ENCODE assay signal across 9 mouse cellular contexts in the genomic region with DNA sequence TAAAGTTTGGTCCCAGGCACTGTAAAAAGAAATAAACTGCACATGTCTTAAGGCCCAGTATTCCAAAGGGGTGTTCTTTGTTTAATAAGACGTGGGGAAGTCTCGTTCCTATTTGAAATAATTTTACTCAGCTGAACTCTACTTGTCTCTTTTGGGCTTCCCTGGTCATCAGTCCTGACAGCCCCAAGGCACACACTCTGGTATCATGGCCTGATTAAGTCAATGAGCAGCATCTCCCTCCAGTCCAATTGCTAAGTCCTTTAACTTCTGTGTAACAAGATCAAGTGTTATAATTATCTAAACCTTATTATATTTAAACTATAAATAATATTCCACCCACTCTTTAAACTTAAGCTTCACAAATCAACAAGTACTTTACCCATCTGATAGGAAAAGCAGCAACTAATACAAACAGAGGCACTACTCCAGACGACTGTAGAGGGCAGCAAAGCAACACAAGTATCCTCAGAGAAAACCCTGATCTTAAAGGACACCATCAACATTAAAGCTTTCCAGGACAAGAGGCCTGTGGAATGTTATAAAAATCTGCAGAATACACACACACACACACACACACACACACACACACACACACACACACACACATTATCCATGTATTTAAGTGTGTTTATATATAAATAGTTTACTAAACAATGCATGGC. TPM values are rescaled to one million over a fixed set of nuclear protein-coding genes. Genes with fewer than 3 reads are reported as not detected.
DNase-seq lines count a peak whose midpoint lies in the region; ATAC-seq lines count a peak whose summit lies in the region.
"Had no signal": no experiment of that assay in that cellular context is flagged by ENCODE, and none has a peak within 500 bp of the region (broad histone marks: within the 10 kb centered on the region; RNA-seq: fewer than 3 reads in every experiment).

No protein-coding gene starts in this region.

- H3K4me3 ChIP-seq in kidney, embryonic 14.5 days (ENCODE audit: low read length), result no peak overlapping the region
- H3K4me3 ChIP-seq: liver, embryonic 13.5 days had no signal

- no peaks in the 10 kb centered on the region for H3K27me3 ChIP-seq in kidney, embryonic 14.5 days (ENCODE audit: control insufficient read depth, insufficient read depth, low read length)
- H3K27me3 ChIP-seq: liver, embryonic 13.5 days had no signal

- H3K36me3 ChIP-seq in kidney, embryonic 14.5 days (ENCODE audit: control insufficient read depth, insufficient read depth, low read length), result no peaks in the 10 kb centered on the region
- H3K36me3 ChIP-seq: liver, embryonic 13.5 days had no signal

- WGBS in kidney, embryonic 14.5 days, result 57% methylated on average over 3 of the region's 3 CpGs

- no peak overlapping the region for H3K4me2 ChIP-seq in kidney, embryonic 14.5 days (replicated peaks; ENCODE audit: low read depth, low read length)
- H3K4me2 ChIP-seq: liver, embryonic 13.5 days had no signal

- peak; percentile 47 for DNase-seq in thymus, postnatal 0 days (ENCODE audit: low spot score)
- DNase-seq in thymus, postnatal 10 days (ENCODE audit: low spot score in 2 of 2), result no peak
- DNase-seq in cerebellum, adult 8-10 months, result peak; percentile 62
- peak; percentile 22 to 41 for DNase-seq in frontal cortex, postnatal 10 days (ENCODE audit: low spot score in 2 of 2)
- peak; percentile 77 for DNase-seq in lung, postnatal 10 days
- DNase-seq in skeletal muscle tissue, adult 2 months (ENCODE audit: low read depth, low spot score), result peak; percentile 23
- DNase-seq: liver, embryonic 13.5 days had no signal

- no peaks in the 10 kb centered on the region for H3K4me1 ChIP-seq in kidney, embryonic 14.5 days (ENCODE audit: control insufficient read depth, insufficient read depth, low read length)
- H3K4me1 ChIP-seq: liver, embryonic 13.5 days had no signal

- H3K9ac ChIP-seq in kidney, embryonic 14.5 days (ENCODE audit: low read depth, low read length), result no peak overlapping the region
- H3K9ac ChIP-seq: liver, embryonic 13.5 days had no signal

- ATAC-seq in kidney, embryonic 14.5 days (ENCODE audit: low FRiP score, low TSS enrichment), result peak; percentile 45; the same call in 1 of the 2 replicates
- ATAC-seq in erythroblast, adult 5-6 weeks (replicated peaks; ENCODE audit: low FRiP score, poor library complexity, severe bottlenecking), result no peak

- no peak overlapping the region for H3K27ac ChIP-seq in kidney, embryonic 14.5 days (ENCODE audit: low read depth, low read length)
- H3K27ac ChIP-seq: liver, embryonic 13.5 days had no signal

- no peaks in the 10 kb centered on the region for H3K9me3 ChIP-seq in kidney, embryonic 14.5 days (ENCODE audit: control insufficient read depth, low read length)
- H3K9me3 ChIP-seq: liver, embryonic 13.5 days had no signal

RNA-seq across cellular contexts. Expression of a gene that starts 10.8 kb away (rescaled TPM):
- polyA plus RNA-seq in thymus, postnatal 0 days (2015; fragmentation: Nextera tagmentation; extraction: Ambion mirVana), result 3.8 and 4.0 TPM in 2 replicates
- polyA plus RNA-seq in kidney, embryonic 14.5 days (2014; fragmentation: Nextera tagmentation; extraction: Ambion mirVana), result 43.5 and 50.9 TPM in 2 replicates
- not detected in 2 replicates for total RNA-seq in erythroblast, adult 5-6 weeks (2015; ENCODE audit: low replicate concordance)
- not detected in 2 replicates for total RNA-seq in erythroblast, adult 5-6 weeks (2017; ENCODE audit: low replicate concordance)

Comparison
In these comparisons a context has a peak if more than half of its experiments do, and no peak if none do; other contexts are left out.
1. DNase-seq: peak in thymus, postnatal 0 days (single experiment), cerebellum, adult 8-10 months (single experiment), frontal cortex, postnatal 10 days (2 of 2), lung, postnatal 10 days (single experiment) and skeletal muscle tissue, adult 2 months (single experiment); none in thymus, postnatal 10 days (0 of 2).